Mouse (Mus musculus) hindbrain, postnatal 0 days (tissue): ENCODE data around the gene Kif3b. TPM values are rescaled to one million over a fixed set of nuclear protein-coding genes. Genes with fewer than 3 reads are reported as not detected.

Source experiments
- ATAC-seq: fragments of 200-750 bp; cut with Nextera tagmentation; 2 replicates; pipeline ENCODE4 v1.8.0; 2017; ENCODE audit warnings: mild to moderate bottlenecking, moderate TSS enrichment, moderate library complexity
- DNase-seq: peaks from one replicate; pipeline ENCODE4 v3.0.0-alpha.2; 2015; ENCODE audit warnings: low spot score
- H3K27ac ChIP-seq: fragments of 300-500 bp; sonication (generic); 2 replicates; pipeline ENCODE4 v1.5.1; 2014; ENCODE audit warnings: mild to moderate bottlenecking
- H3K27me3 ChIP-seq: fragments of 300-500 bp; sonication (generic); 2 replicates; pipeline ENCODE4 v1.6.1; 2014; ENCODE audit warnings: low read length, mixed read lengths; ENCODE audit not compliant: insufficient read depth
- H3K36me3 ChIP-seq: fragments of 300-500 bp; sonication (generic); 2 replicates; pipeline ENCODE4 v1.6.1; 2014; ENCODE audit warnings: low read length, mixed read lengths; ENCODE audit not compliant: insufficient read depth
- H3K4me1 ChIP-seq: fragments of 300-500 bp; sonication (generic); 2 replicates; pipeline ENCODE4 v1.6.1; 2014; ENCODE audit warnings: antibody characterized with exemption, low read length, mixed read lengths; ENCODE audit not compliant: insufficient read depth
- H3K4me2 ChIP-seq: fragments of 300-500 bp; sonication (generic); 2 replicates; pipeline ENCODE4 v1.6.1; 2014; ENCODE audit warnings: low read depth, mild to moderate bottlenecking, low read length, moderate library complexity, mixed read lengths
- H3K4me3 ChIP-seq: fragments of 300-500 bp; sonication (generic); 2 replicates; pipeline ENCODE4 v1.5.1; 2014; ENCODE audit warnings: low read length
- H3K9ac ChIP-seq: fragments of 300-500 bp; sonication (generic); replicated peaks from 2 replicates; pipeline ENCODE4 v1.6.1; 2014; ENCODE audit warnings: mild to moderate bottlenecking, low read length, moderate library complexity, mixed read lengths
- H3K9me3 ChIP-seq: fragments of 300-500 bp; sonication (generic); 2 replicates; pipeline ENCODE4 v1.6.1; 2016; ENCODE audit warnings: low read length, mixed read lengths
- CTCF ChIP-seq: IDR thresholded peaks from 2 replicates; pipeline ENCODE4 v1.5.1; 2016; ENCODE audit warnings: antibody characterized with exemption, control low read depth, low read depth
- WGBS: fragments of 180-500 bp; shearing (Covaris S2); extraction: QIAGEN DNeasy Blood & Tissue Kit; methylation state at CpG from one replicate; pipeline ENCODE4 v1.1.7; 2014; 5-methylcytosine and 5-hydroxymethylcytosine counted together
- polyA plus RNA-seq: library from polyadenylated mRNA; unstranded; fragments of >200 nt; fragmentation: Nextera tagmentation; extraction: Ambion mirVana; gene quantifications from 2 replicates; pipeline ENCODE4 v1.2.1, GENCODE M21; 2015
- total RNA-seq: library from RNA; depleted of rRNA; stranded (reverse); fragments of >200 nt; gene quantifications from 2 replicates; pipeline ENCODE4 v1.2.3, GENCODE M21; 2014

The Kif3b gene
- total and polyA plus RNA-seq, 2 experiments from 2014 or later, result 17.6 to 38.1 TPM

GRCm38 (mm10) chr2:153334281-153334680 lies 43.1 kb downstream of the Kif3b start:
- Histone ChIP-seq H3K9me3 (no peaks in the 10 kb centered on the region), H3K27ac (no peak overlapping the region), H3K4me1 (no peaks in the 10 kb centered on the region), H3K27me3 (no peaks in the 10 kb centered on the region), H3K4me2 (no peak overlapping the region), H3K9ac (no peak overlapping the region), H3K36me3 (peaks cover 20% of the 10 kb centered on the region), H3K4me3 (no peak overlapping the region)
- TF ChIP-seq CTCF, result no peak
- DNase-seq (no peak), ATAC-seq (no peak)
- WGBS, result 85% methylated on average over 3 of the region's 3 CpGs

- no peak overlapping the region for H3K9ac ChIP-seq
- H3K9me3 ChIP-seq, result no peaks in the 10 kb centered on the region
- DNase-seq (no peak), ATAC-seq (no peak)
- TF ChIP-seq CTCF, result no peak
- no peak overlapping the region for H3K27ac ChIP-seq
- WGBS, result 82% methylated on average over 2 of the region's 2 CpGs
- H3K4me2 ChIP-seq, result no peak overlapping the region
- H3K36me3 ChIP-seq, result peaks cover 9% of the 10 kb centered on the region
- H3K4me3 ChIP-seq, result no peak overlapping the region
- H3K4me1 ChIP-seq, result no peaks in the 10 kb centered on the region
- no peaks in the 10 kb centered on the region for H3K27me3 ChIP-seq
These were observed 44.9 kb downstream of the Kif3b start for GRCm38 (mm10) chr2:153336117-153336516.

GRCm38 (mm10) chr2:153338361-153339350 lies 47.4 kb downstream of the Kif3b start:
- Histone ChIP-seq H3K36me3 (no peaks in the 10 kb centered on the region; the same call in 1 of the 2 replicates), H3K27ac (no peak overlapping the region), H3K9ac (no peak overlapping the region), H3K4me3 (no peak overlapping the region), H3K27me3 (no peaks in the 10 kb centered on the region), H3K4me2 (no peak overlapping the region), H3K9me3 (no peaks in the 10 kb centered on the region), H3K4me1 (no peaks in the 10 kb centered on the region)
- no peak for TF ChIP-seq CTCF
- ATAC-seq (no peak), DNase-seq (no peak)
- WGBS, result 89% methylated on average over 9 of the region's 9 CpGs

GRCm38 (mm10) chr2:153342166-153342565 lies 51.0 kb downstream of the Kif3b start:
- no peak overlapping the region for H3K4me2 ChIP-seq
- no peak overlapping the region for H3K4me3 ChIP-seq
- no peaks in the 10 kb centered on the region for H3K9me3 ChIP-seq
- no peak overlapping the region for H3K27ac ChIP-seq
- no peaks in the 10 kb centered on the region for H3K27me3 ChIP-seq
- H3K36me3 ChIP-seq, result no peaks in the 10 kb centered on the region
- DNase-seq (no peak), ATAC-seq (no peak)
- WGBS, result 92% methylated on average over 6 of the region's 6 CpGs
- no peak for TF ChIP-seq CTCF
- peaks cover 4% of the 10 kb centered on the region; the same call in 1 of the 2 replicates for H3K4me1 ChIP-seq
- no peak overlapping the region for H3K9ac ChIP-seq

DNA sequence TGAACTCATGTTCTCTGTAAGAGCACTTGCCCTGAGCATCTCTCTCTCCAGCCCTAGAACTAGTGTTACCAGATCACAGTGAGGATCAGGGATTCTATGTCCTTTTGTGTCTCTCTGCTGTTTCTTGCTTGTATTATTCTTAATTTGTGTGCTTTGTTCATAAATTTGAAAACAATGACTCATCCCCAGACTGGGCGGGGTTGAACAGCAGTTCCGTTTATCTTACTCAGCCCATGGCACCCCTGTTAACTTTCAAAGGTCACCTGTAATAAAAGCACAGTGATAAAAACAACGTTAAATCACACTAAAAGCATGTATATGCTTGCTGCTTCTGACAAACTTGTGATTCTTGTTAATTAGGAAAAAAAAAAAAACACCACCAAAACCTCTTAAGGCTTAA lies 51.4 kb downstream of the Kif3b start:
- Histone ChIP-seq H3K4me3 (no peak overlapping the region), H3K4me1 (peaks cover 4% of the 10 kb centered on the region; the same call in 1 of the 2 replicates), H3K4me2 (no peak overlapping the region), H3K9me3 (no peaks in the 10 kb centered on the region), H3K27me3 (no peaks in the 10 kb centered on the region), H3K36me3 (no peaks in the 10 kb centered on the region), H3K27ac (no peak overlapping the region), H3K9ac (no peak overlapping the region)
- no peak for TF ChIP-seq CTCF
- ATAC-seq (no peak), DNase-seq (no peak)
- WGBS, result 80% methylated on average over 3 of the region's 3 CpGs

DNA sequence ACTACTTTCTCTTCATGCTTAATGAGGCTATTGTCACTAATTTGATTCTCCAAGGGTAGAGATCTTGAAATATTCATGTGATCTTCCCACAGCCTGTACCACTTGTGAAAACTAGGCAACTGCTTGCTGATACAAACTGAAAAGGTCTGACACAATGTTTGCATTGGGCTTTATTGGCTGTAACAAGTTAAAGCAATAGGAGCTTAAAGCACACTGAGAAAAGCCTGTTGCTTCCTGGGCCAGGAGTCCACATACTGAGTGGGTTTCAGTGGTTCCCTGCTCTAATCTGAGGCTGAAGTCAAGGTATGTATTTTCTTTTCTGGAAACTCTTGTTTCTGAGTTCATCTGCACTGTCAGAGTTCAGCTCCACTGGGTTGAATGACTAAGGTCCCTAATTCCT lies 52.0 kb downstream of the Kif3b start:
- Histone ChIP-seq H3K9ac (no peak overlapping the region), H3K4me3 (no peak overlapping the region), H3K27me3 (no peaks in the 10 kb centered on the region), H3K4me2 (no peak overlapping the region), H3K36me3 (no peaks in the 10 kb centered on the region), H3K27ac (no peak overlapping the region), H3K9me3 (no peaks in the 10 kb centered on the region), H3K4me1 (peaks cover 5% of the 10 kb centered on the region; the same call in 1 of the 2 replicates)
- no peak for DNase-seq
- no peak for TF ChIP-seq CTCF
- no peak for ATAC-seq

DNA sequence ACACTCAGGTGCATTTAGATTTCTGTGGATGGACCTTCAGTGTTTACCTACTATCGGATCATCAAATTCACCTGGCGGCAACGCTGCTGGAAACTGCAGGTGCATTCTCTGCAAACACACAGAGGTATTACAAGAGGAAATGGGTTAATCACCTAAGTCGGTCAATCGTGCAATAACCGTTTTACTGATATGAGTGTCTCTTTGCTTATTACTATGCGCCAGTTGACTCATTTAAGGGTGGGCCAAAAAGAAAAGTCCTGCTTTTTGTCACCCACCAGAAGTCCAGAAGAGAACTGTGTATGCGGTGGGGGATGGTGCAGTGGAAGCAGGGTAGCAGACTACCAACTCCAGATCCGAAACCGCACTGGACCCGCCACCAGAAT lies 53.8 kb downstream of the Kif3b start:
- ATAC-seq, result no peak
- no peaks in the 10 kb centered on the region for H3K36me3 ChIP-seq
- no peak for TF ChIP-seq CTCF
- H3K9me3 ChIP-seq, result no peaks in the 10 kb centered on the region
- no peak for DNase-seq
- no peaks in the 10 kb centered on the region for H3K27me3 ChIP-seq
- H3K4me3 ChIP-seq, result peak overlapping the region; percentile 87
- WGBS, result 4% methylated on average over 11 of the region's 11 CpGs
- H3K4me1 ChIP-seq, result peaks cover 11% of the 10 kb centered on the region
- H3K9ac ChIP-seq, result peak overlapping the region; percentile 71
- peak overlapping the region; percentile 72 for H3K4me2 ChIP-seq
- H3K27ac ChIP-seq, result peak overlapping the region; percentile 75
